Mouse (Mus musculus): ENCODE results near the gene AC129217.1.
A peak's percentile ranks its signal among the peaks of the same experiment; 100 is the strongest.
"Not testable (repeated sequence)": the region's sequence is repeated elsewhere in the genome, so short reads cannot be mapped to it uniquely, and the experiment has no call there.

Gene AC129217.1

DNA sequence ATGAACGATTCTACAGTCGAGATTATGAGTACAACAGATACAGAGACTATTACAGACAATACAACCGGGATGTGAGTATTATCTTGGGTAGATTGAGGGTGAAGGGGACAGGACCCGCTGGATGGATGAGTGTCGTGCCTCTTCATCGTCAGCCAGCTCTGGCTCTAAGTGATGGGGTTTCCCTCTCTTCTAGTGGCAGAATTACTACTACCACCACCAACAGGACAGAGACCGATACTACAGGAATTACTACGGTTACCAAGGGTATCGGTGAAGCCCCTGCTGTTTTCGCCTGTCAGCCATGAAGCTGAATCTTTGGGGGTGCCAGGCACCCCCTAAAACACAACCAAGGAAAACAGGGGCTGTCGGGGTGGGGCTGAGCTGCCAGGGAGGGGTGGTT lies 1.7 kb downstream of the AC129217.1 start:
- no peak for DNase-seq

DNA sequence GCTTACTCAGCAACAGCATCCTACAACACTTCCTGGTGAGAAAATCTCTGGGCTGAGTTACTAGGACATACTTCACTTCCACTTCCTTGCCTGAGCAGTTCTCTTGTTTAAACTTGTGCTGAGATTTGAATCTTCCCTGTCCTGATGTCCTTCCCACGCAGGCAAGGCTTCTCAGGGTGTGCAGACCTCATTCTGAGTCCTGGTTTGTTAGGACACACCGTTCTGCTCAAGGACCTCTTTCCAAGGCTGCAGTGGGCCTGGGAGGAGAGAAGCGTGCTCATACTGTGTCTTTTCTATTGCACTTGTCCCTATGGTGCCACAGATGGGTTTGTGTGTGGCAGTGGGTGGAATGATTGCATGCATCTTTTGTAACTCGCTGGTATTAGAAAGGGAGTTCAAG lies 3.4 kb downstream of the AC129217.1 start:
- DNase-seq: no peak

DNA sequence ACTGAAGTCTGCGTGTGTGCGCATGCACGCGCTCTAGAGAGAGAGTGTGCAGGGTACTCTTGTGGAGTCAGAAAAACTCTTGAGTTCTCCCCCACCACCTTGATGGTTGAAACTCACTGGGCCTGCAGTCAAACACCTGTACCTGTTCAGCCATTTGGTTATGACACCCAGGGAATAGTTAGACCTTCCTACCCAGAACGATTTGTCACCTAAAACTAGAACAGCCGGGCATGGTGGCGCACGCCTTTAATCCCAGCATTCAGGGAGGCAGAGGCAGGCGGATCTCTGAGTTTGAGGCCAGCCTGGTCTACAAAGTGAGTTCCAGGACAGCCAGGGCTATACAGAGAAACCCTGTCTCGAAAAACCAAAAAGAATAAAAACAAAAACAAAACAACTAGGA lies 6.8 kb downstream of the AC129217.1 start:
- DNase-seq: not testable (repeated sequence)

DNA sequence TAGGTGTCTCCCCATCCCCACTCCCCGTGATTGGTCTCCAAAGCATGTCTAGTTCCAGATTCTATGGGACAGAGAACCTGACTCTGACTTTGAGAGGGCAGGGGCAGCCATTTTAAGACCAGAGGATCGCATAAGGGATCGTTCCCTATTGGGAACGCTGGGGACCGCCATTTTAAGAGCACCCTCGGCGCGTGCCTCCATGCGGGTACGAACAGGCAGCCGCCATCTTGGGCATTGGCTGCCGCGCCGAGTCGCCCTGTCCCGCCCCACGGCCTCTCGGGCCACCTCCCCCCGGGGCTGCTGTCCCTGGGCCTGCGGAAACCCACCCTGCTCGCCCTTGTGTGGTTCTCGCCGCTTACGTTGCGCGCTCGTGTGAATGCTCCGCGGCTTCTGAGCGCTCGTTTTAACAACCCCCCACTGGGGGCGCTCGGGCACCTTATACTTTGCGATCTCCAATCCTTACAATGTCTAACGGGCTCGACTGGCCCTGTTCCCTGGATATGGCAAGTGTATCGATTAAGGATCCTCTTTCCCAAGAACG lies 7.7 kb downstream of the AC129217.1 start, which contains the start of gene Bscl2:
Gene Bscl2, plus strand, starts transcription at position 217 of the 541 bp plus-strand sequence.
- DNase-seq: peak; percentile 92

DNA sequence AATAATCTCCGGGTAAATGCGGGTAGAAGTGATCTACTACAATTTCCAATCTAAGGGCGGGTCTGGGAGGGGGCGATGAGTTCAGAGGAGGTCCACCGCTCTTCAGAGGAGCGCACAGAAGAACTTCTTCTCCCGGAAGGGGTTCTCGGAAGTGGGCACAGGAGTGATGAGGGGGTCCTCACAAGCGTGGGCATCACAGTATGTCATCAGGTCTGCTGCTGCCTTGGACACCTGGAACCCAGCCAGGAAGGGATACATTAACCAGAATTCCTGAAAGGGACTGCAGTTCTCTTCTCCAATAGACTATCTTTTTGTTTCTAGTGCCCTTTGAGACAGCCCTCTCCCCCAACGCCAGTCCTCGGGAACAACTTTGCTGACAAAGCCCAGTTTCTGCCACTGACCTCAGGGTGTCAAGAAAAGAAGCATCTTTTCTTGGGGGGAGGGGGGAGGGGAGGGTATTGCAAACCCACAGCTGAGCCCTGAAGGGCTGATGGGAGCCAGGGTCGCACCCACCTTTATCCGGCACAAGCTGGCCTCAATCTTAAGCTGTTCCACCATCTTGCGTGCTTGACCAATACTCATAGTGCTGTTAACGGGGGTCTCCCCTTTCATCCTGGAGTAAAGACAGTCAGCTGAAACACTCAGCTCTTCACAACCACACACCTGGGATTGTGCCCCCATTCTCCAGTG lies 8.6 kb downstream of the AC129217.1 start:
- peak; percentile 39 for DNase-seq

DNA sequence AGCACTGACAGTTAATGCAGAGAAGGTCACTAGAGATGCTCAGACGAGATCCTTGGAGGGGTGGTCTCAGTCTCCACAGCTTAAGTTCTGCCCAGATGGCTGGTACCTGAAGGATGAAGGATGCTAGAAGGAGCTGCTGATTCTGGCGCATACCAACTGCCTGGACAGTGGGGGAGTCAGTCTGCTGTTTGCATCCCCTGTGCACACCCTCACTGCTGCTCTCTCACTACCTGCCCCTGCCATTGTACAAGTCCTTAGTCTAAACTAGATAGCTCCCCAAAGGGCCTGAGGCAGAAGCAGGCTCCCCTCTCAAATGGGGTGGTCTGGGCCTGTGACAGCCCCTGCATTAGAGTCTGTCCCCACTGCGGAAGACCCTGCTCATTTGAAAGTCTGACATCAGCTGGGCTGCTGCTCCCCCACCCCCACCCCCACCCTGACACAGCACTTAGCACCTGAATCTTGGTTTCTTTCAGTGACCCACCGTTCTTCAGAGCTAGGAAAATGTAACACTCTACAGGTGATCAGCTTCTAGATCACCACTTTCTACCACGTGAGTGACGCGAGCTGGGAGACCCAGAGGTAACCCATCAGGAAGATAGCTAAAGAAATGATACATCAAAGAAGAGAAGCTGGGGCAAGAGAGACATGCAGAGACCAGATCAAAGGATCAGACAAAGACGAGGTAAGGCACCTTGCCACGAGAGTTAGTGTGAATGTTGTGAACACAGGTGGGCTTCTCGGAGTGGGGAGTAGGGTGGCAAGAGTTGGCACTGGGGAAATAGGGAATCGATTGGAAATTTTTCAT lies 9.7 kb downstream of the AC129217.1 start, which contains the start of gene Gng3:
Gene Gng3, minus strand, starts transcription at position 92 of the 805 bp plus-strand sequence.
- peak; percentile 57 for DNase-seq

DNA sequence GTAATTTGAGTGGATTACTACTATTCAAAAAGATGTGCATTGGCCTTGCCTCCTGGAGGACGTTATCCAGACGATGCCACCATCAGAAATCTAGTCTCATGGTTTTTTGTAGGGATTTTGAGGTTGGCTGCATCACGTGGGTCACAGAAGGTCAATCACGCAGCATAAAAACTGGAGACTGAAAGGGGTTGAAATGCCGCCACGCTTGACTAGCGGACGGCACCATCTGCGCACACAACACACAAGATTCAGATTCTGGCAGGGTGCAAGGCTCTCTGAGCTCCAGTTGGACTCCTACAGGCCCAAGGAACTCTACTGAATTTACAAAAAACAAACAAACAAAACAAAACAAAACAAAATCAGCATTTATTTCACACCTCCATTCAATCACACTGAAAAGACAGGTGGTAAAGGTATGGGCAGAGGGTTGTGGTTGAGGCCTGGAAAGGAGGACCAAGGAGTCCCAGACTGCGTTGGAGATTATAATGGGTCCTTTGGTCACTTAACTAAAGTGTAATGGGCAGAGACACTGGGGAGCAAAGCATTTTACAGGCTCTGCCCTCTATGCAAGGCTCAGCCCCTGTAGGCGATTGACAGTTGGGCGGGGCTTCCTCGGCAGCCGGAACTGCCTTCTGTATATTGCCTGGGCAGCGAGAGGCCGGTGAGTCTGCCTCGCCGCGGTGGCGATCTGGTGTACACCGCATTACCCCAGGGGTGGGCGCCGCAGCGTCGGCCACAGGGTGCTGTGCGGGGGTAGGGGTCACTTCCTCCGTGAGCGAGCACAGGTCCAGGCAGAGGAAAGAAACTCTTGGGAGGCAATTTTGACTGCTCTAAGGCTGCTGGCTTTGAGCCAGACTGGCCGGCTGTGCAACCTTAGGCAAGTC lies 10.6 kb downstream of the AC129217.1 start:
- peak; percentile 84 for DNase-seq

DNA sequence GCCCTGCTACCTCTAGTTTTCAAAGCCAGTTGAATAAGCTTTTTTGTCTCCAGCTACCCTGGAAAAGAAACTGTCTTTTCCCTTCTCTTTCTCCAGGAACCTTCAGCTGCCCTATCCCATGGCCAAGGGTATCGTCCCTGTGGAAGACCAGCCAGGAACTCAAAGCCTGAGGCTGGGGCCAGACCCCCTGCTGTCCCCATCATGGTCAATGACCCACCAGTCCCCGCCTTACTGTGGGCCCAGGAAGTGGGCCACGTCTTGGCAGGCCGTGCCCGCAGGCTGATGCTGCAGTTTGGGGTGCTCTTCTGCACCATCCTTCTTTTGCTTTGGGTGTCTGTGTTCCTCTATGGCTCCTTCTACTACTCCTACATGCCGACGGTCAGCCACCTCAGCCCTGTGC lies 11.4 kb downstream of the AC129217.1 start:
- no peak for DNase-seq

DNA sequence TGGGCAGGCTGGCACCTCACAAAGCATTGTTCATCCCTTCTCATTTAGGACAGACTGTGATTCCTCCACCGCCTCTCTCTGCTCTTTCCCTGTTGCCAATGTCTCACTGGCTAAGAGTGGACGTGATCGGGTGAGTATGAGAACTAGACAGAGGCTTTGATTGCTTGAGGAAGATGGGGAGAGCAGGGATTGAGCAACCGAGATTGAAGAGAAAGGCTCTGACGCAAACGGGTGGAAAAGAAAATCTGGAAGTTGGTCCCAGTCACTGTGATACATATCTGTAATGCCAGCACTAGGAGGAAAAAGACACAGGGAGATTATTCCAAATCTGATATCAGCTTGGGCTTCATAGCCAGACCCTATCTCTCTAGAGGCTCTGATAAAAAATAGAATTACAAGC lies 13.4 kb downstream of the AC129217.1 start:
- no peak for DNase-seq

DNA sequence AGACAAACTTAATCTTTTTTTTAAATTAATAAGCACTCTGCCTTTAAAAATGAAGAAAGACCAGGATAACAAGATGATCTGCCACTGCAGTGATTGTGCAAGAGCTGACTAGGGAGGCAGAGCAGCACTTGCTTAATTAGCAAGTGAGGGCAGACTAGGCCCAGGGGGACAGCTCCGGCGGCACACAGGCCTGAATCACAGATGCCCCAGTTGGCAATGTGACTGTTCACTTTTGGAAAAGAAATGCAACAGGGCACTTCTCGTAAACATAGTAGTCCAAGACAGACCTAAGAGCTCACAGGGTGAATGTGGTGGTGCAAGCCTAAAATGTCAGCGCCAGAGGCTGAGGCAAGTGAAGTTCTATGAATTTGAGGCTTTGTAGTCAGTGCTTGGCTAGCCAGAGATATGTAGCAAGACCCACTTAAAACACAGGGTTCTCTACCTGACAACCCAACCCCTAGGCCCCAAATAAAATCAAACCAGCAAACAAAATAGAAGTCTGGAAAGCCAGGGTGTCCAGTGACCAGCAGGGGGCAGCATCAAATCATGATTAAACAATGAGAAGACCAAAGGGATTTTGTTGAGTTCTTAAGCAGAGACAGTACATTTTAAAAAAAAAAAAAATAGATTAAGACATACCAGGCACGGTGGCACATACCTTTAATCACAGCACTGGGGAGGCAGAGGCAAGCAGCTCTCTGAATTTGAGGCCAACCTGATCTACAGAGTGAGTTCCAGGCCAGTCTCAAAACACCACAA lies 15.0 kb downstream of the AC129217.1 start:
- DNase-seq: peak; percentile 88

DNA sequence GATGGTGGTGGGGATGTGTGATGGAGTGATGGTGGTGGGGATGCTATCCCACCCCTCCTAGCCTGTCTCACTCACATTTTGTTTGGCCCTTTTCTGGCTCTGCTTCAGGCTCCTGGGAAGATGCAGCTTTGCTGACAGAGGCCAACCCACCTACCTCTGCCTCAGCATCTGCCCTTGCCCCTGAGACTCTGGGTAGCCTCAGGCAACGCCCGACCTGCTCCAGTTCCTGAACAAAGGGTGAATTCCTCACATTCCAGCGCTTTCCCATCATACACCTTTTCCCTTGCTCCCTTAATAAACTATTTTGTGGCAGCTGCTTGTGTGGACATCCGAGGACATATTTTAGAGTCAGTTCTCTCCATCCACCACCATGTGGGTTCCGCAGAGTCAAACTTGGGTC lies 18.8 kb downstream of the AC129217.1 start:
- DNase-seq: no peak

DNA sequence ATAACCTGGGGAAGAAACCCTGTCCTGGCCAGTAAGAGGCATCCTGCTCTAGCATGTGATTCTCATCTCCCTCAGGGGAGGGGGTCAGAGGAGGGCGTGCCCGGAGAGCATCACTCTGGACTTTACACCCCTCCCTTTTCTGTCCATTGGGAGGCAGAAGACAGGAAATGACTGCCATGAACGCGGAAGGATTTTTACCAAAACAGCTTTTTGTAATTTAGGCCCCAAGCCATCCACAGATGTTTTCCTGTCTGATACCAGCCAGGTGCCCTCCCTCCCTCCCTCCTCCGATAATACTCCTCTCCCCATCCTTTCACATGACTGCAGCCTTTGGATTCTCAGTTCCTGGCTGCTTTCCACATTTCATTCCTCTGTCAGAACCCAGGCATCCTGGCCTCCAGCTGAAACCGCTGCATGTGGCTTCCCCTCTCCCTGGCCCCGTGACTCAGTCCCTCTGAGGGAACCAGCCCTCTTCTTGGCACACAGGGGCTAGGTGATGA lies 20.9 kb downstream of the AC129217.1 start, which contains the start of gene Lrrn4cl:
Gene Lrrn4cl, plus strand, starts transcription at position 367 of the 500 bp plus-strand sequence.
- peak; percentile 61 for DNase-seq

DNA sequence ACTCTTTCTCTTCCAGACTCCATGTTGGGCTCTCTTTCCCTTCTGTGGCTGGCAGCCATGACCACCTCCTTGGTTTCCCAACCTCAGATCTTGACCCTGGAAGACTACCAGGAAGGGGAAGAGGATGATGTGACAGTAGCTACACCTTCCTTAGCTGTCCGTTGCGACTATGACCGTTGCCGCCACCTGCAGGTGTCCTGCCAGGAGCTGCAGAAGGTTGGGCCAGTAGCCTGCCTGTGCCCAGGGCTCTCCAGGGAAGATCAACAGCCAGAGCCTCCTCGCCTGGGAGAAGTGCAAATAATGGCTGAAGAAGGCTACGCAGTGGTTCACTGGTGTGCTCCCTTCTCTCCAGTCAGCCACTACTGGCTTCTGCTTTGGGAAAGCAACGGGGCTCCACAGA lies 22.1 kb downstream of the AC129217.1 start:
- no peak for DNase-seq

DNA sequence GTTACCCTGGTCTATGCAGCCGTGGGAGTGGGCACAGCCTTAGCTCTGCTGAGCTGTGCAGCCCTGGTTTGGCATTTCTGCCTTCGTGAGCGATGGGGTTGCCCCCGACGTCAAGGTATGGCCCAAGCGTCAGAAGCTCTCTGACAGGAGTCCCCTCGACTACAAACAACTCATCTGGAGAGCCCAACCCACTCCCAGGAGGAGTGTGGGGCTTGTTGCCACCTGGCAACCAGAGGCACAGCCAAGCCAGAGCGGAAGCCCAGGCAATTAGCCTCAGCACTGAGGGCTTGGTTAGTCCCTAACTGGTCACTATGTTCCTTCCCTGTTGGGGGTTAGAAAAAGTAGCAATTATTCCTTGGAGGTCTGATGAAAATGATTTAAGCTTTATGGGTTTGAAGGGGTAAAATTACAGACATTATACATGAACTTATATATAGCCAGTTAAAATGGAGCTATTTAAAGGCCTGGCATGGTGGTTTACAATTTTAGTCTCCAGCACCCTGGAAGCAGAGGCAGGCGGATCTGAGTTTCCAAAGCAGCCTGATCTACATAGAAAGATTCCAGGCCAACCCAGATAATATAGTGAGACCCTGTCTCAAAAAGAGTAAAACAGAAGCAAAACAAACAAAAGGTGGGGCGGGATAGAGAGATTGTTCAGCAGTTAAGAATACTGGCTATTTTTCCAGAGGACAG lies 22.8 kb downstream of the AC129217.1 start:
- DNase-seq: no peak

DNA sequence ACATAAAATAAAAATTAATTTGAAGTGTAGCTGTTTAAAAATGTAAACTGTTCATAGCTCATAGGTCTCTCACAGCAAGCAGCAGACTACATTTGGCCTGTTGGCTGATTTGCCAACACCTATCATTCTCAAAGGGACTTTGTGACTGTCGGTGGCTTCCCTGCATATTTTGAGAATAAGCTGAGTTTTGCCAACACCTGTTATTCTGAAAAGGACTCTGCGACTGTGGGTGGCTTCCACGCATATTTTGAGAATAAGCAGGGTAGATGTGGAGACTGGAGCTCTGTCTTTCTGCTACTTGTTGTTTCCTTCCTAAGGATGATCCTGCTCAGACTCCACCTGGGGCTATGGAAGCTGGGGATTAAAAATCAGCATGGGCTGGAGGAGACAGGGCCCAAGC lies 23.5 kb downstream of the AC129217.1 start:
- DNase-seq: no peak

DNA sequence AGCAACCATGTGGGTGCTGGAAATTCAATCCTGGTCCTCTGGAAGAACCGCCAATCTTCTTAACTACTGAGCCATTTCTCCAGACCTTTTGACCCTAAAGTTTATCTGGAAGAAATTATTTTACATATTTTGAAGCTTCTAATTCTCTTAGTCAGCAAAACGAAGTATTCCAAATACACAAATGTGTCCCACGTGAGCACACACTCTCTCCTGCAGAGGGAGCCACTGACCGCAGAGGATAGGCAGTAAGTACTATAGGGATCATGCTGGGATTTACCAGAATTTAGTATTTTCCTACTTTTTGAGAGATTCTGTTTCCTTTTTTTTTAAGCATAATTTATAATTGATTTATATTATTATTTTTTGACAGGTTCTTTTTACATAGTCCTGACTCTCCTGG lies 28.1 kb downstream of the AC129217.1 start:
- DNase-seq: peak; percentile 55

DNA sequence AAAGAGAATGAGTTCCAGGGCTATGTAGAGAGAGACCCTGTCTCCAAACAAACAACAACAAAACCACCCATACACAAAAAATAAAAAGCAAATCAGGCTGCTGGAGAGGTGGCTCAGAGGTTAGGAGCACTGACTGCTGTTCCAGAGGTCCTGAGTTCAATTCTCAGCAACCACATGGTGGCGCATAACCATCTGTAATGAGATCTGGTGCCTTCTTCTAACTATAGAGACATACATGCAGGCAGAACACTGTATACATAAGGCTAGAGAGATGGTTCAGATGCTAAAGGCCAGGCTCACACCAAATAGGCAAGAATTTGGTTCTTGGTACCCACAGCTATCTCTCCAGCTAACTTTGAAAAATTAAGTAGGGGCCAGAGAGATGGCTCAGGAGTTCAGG lies 29.4 kb downstream of the AC129217.1 start:
- peak; percentile 31 for DNase-seq

DNA sequence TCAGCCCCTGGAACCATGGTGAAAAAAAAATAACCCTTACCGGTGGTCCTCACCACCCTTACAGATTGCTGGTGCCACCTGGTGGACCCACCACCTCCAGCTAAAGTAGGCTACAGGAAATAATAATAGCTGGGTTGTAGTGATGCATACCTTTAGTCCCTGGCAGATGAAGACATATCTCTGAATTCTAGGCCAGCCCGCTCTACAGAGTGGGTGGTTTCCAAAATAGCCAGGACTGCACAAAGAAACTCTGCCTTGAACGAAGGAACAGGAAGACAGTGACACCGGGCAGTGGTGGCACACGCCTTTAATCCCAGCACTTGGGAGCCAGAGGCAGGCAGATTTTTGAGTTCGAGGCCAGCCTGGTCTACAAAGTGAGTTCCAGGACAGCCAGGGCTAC lies 34.7 kb downstream of the AC129217.1 start:
- DNase-seq: no peak

DNA sequence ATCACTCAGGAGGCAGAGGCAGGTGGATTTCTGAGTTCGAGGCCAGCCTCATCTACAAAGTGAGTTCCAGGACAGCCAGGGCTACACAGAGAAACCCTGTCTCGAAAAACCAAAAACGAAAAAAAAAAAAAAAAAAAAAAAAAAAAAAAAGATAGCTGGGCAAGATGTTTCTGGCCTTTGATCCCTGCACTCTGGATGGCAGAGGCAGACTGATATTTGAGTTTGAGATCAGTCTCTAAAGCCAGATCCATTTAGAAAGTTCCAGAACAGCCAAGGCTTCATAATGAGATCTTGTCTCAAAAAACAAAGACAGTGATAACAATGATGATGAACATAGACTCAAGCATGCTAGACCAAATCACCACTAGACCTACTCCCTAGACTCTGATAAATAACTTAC lies 40.8 kb downstream of the AC129217.1 start:
- DNase-seq: not testable (repeated sequence)

DNA sequence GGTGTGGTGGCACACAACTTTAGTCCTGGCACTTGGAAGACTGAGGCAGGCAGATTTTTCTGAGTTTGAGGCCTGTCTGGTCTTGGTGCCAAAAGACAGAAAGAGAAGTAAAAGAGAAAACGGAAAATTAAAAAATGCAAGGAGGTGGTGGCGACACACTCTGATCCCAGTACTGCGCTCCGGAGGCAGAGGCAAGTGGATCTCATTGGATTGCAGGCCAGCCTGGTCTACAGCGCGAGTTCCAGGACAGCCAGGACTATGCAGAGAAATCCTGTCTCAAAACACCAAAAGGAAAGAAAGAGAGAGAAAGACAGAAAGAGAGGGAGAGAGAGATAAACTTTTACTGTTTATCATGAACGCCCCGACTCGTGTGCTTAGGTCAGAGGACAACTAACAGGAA lies 41.3 kb downstream of the AC129217.1 start:
- DNase-seq: no peak

Data from embryo, embryonic 11 days (tissue).